Mouse (Mus musculus) naive thymus-derived CD4-positive, alpha-beta T cell, adult 2 months (primary cell): Measurements from ENCODE around the gene Msrb1.

Experiments
- DNase-seq: peaks from one replicate; pipeline ENCODE4 v3.0.0-alpha.2; 2011; ENCODE audit warnings: low read depth

Msrb1 gene

GRCm38 (mm10) chr17:24719494-24720222 is 16.8 kb upstream of the Msrb1 start:
- DNase-seq: peak; percentile 98

DNA sequence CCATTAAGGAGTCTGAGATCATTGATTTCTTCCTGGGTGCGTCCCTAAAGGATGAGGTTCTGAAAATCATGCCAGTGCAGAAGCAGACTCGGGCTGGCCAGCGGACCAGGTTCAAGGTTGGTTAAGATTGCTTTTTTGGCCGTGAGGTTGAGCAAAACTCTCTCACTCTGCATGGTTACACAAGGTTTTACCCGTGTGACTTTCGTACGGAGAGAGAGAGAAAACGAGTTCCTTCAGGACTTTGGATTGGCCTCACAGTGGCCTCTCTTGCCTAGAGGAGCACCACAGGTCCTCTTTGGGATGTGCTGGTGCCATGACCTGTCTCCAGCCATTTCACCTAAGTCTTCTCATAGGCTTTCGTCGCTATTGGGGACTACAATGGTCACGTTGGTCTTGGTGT is 15.8 kb upstream of the Msrb1 start:
- peak; percentile 53 for DNase-seq

DNA sequence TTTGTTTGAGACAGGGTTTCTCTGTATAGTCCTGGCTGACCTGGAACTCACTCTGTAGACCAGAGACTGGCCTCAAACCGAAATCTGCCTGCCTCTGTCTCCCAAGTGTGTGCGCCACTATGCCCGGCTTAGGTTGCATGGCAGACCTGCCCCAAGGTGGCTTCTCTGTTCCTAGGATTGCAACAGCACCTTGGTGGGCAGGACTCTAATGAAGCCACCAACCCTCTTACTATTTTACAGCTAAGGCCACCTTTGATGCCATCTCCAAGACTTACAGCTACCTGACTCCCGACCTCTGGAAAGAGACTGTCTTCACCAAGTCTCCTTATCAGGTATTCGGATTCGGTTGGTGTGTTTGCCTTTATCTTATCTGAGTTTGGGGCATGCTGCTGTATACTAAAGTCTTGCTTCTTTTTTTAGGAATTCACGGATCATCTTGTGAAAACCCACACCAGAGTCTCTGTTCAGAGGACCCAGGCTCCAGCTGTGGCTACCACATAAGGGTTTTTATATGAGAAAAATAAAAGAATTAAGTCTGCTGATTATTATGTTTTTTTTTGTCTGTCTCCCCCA is 15.0 kb upstream of the Msrb1 start:
- peak; percentile 35 for DNase-seq

DNA sequence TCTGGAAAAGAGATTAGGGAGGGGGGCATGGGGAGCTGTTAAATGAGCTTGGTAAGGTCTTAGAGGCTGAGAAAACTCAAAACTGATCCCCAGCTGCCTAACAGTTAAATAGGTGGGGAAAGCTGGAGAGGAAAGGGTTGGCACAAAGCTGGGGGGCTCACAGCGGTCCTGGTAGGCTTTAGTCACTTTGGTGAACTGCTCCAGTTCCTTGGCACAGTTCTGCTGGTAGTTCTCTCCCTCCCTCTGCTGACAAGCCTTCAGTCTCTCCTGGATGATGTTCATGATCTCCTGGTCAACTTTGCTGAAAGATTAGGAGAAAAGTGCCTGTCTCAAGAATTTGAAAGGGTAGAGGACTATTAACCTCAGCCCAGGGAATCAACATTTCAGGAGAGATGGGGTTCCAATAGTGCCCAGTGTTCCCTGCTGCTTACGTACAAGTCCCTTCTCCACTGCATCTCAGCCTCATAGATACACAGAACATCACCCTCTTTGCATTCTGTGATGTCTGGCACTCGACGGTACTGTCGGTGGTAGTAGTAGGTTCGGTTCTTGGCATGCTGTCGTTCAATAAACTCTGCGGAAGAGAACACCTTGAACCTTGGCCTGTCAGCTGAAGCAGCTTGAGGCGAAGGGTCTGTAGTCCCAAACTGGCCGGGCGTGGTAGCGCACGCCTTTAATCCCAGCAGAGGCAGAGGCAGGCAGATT is 14.1 kb upstream of the Msrb1 start:
- peak; percentile 40 for DNase-seq

DNA sequence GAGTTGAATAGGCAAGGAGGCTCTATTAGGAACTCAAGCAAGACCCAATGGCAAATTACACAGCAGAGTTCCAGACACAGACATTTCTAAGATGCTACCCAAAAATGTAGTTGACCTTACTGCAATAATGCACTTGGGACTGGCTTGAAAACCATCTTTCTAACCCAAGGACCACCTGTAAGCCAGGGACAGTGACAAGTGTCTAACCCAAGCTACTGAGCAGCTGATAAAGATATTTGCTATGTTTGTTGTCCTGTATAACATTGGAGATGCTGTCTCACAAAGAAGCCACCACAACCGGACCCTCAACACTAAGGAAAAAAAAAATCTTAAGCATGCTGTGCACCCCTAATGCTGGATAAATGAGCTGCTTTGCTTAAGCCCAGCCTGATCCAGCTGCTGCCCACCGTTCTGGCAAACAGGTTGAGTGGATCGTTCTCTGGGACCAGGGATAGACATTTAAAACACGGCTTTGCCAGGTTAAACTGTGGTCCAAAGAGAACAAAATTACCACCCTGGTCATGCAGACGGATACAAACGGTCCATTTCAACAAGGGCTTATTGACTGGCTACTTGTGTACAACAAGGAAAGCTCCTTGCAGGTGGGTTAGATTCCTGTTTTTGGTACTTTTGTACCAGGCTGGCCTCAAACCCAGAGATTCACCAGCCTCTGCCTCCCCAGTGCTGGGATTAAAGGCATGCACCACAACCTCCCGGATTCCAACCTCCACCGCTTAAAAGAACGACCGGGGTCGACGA is 13.1 kb upstream of the Msrb1 start:
- peak; percentile 33 for DNase-seq

DNA sequence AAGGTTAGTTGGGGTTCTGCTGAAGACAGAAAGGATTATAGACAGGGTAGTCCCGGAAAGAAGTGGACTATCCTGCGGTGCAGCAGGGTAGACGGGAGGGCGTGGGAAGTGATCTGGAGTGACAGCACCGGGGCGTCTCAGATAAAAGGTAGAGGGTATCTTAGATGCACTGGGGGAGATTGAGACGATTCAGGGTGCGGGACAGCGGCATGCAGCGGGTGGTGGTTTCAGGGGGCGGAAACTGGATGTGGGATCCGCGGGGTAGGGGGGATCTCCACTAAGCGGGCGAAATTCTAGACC is 12.6 kb upstream of the Msrb1 start:
- DNase-seq: no peak

- DNase-seq: peak; percentile 98
Measured at GRCm38 (mm10) chr17:24724184-24724583, 12.3 kb upstream of the Msrb1 start, which contains the start of gene Ndufb10. Gene Ndufb10, minus strand, starts transcription at chr17:24724478.

GRCm38 (mm10) chr17:24725637-24726390 is 10.6 kb upstream of the Msrb1 start:
- DNase-seq: no peak

DNA sequence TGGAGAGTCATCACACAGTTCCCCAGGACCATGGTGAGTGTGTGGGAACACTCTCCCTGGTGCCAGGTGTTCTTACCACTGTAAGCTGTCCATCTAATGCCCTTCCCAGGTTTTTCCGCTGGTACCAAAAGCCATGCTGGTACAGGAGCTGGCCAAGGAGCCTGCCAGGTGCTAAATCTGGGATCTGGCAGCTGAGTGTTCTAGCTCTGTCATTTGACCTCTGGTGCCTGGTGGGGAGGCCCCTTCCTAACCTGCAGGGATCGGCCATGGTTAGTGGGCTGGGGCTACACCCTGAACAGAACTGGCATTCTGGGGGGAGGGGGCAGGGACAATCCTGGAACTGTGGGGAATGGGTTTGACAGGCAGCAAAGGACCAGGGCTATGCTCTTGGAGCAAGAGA is 8.8 kb upstream of the Msrb1 start, which contains the start of gene Rpl3l:
Gene Rpl3l (plus strand): TSS at position 203 of the 400 bp plus-strand sequence.
- no peak for DNase-seq

DNA sequence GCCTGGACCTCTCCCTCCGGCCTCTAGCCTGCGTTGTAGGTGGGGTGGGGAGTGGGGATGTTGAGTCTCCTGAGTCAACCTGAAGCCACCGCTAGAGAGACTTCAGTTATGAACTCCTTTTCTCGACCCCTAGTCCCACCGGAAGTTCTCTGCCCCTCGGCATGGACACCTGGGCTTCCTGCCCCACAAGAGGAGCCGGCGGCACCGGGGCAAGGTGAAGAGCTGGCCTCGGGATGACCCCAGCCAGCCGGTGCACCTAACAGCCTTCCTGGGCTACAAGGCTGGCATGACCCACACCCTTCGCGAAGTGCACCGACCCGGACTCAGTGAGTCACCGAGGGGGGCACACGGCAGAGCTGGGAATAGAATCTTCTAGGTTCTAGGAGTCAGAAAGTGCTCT is 8.3 kb upstream of the Msrb1 start:
- no peak for DNase-seq

DNA sequence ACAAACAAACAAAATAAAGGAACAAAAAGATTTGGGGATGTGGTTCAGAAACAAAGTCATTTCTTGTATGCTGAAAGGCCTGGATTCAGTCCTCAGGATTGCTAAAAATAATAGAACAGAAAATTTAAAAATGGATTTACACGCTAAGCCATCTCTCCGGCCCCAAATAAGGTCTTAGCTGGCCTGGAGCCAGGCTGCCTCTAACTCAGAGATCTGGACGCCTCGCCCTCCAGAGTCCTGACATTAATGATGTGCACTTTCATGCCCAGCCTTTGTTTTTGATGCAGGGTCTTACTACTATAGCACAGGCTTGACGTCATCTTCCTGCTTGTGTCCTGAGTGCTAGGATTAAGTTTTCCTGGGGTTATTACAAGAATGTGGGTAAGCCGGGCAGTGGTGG is 7.4 kb upstream of the Msrb1 start:
- DNase-seq: no peak

DNA sequence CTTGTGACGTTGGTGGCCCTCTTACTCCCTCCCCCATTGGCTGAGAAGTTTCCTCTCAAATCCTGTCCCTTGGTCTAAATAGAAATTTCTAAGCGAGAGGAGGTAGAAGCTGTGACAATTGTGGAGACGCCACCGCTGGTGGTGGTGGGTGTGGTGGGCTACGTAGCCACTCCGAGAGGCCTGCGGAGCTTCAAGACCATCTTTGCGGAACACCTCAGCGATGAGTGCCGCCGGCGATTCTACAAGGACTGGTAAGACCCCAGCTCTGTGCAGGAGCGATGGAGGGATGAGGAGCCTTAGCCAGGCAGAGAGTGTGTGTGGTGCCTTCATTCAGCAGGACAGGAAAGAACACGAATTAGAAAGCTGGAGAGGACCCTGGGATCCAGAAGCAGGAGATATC is 5.7 kb upstream of the Msrb1 start:
- DNase-seq: no peak

DNA sequence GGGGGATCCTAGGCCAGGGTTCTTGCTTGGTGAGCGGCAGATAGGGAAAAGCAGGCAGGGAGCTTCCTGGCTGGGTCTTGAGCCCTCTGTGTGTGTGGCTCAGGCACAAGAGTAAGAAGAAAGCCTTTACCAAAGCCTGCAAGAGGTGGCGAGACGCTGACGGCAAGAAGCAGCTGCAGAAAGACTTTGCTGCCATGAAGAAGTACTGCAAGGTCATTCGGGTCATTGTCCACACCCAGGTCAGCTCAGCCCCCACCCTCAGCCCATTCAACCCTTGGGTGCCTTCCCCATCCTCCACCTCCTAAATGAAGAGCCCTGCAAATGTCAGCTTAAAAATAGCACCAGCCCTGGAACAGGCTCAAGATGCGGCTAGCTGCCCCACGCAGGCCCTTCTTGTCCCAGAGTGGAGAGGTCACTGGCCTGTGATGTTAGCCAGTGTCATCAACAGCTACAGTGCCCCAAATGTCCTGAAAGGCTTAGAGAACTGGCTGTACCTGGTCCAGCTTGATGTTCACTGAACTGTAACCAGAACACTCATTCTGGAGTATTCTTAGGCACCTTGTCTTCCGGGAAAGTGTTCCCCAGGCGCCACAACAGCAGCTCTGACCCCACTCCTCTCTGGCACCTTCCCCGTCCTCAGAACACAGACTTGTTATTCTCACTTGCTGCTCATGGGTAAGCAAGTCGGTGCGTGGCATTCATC is 4.1 kb upstream of the Msrb1 start:
- DNase-seq: no peak

DNA sequence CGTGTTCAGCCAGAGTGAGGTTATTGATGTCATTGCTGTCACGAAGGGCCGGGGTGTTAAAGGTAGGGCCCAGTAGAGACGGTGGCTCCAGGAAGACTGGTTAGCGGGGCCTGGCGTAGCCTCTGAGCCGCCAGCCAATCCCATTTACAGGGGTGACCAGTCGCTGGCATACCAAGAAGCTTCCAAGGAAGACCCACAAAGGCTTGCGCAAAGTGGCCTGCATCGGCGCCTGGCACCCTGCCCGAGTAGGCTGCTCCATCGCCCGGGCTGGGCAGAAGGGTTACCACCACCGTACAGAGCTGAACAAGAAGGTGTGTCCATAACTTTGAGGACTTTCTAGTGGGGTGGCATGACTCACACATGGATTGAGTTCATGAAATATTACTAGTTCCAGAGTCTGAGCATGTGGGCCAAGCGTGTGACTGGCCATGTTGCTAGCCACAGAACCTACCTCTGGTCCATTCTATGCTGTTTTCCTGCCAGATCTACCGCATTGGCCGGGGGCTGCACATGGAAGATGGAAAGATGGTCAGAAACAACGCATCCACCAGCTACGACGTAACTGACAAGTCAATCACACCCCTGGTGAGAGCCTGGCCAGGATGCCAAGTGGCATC is 2.9 kb upstream of the Msrb1 start:
- no peak for DNase-seq

DNA sequence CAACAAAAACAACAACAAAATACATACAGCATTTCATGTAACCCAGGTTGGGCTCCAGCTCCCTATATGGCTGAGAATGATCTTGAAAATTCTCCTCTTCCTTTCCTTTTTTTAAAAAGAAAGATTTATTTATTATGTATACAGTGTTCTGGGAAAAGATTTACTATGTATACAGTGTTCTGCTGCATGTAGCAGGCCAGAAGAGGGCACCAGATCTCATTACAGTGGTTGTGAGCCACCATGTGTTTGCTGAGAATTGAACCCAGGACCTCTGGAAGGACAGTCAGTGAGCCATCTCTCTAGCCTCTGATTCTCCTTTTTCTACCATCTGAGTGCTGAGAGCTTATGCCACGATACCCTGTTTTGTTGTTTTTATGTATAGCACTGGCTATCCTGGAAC is 1.9 kb upstream of the Msrb1 start:
- DNase-seq: no peak

- no peak for DNase-seq
Measured at GRCm38 (mm10) chr17:24735446-24735845, 996 bp upstream of the Msrb1 start.

DNA sequence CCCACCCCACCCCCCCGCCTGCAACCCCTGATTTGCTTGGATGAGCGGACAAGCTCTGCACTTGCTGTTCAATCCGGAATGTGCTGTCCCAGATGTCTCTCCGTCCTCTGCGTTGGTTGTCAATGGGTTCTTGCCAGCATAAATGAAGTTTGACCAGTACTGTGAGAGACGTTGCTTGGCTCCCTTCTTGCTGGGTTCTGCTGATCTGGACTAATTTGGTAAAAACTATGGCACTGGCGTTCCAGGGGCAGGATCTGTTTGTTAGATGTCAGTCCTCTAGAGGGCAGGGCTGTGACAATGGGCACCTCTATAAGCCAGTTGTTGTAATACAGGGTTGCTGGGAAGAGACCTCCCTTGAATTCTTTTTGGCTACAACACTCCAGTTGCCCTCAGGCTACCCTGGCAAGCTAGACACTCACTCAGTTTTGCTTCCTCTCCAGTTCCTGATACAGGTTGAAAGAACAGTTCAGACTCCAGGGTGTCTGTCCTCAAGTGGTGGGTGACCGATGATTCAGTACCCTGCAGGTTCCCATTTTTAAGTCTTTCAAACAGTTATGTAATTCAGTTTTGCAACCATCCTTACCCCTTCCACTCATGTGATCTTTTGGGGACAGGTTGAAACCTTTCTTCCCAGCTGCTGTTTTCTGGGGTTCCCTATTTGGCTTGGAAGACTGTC is 831 bp downstream of the Msrb1 start:
- peak; percentile 37 for DNase-seq

GRCm38 (mm10) chr17:24738238-24738637 is 1.8 kb downstream of the Msrb1 start:
- DNase-seq: no peak

DNA sequence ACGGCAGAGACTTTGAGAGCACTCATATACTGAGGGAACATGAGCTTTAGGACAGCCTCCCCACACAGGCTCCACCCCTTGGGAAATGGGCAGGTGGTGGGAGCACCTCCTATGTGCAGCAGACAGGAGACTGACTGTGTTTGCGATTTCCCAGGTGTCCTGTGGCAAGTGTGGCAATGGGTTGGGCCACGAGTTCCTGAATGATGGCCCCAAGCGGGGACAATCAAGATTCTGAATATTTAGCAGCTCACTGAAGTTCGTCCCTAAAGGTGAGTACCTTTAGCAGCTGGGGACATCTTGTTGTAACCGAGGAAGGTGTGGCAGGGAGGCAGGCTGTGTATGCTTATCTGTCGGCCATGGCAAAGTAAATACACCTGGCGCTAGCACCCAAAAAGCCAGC is 3.5 kb downstream of the Msrb1 start:
- DNase-seq: no peak

GRCm38 (mm10) chr17:24742307-24742706 is 5.9 kb downstream of the Msrb1 start:
- DNase-seq: no peak
